Mouse (Mus musculus) bone marrow, adult 2 months (tissue): ENCODE data around the gene Stbd1. TPM values are rescaled to one million over a fixed set of nuclear protein-coding genes. Genes with fewer than 3 reads are reported as not detected.
A peak's percentile ranks its signal among the peaks of the same experiment; 100 is the strongest.

Experiments
- H3K27ac ChIP-seq: fragments of 200-500 bp; 2 replicates; pipeline ENCODE4 v1.5.1; 2012; ENCODE audit warnings: low read depth, mild to moderate bottlenecking, control low read depth, inconsistent platforms, low read length; ENCODE audit not compliant: control insufficient read depth, poor library complexity, insufficient read depth
- H3K4me1 ChIP-seq: fragments of 200-500 bp; 2 replicates; pipeline ENCODE4 v1.6.1; 2011; ENCODE audit warnings: low read length; ENCODE audit not compliant: control insufficient read depth, insufficient read depth
- H3K4me3 ChIP-seq: fragments of 200-500 bp; replicated peaks from 2 replicates; pipeline ENCODE3; 2011; ENCODE audit warnings: mild to moderate bottlenecking, low read depth, low read length, control low read depth; ENCODE audit not compliant: control insufficient read depth
- CTCF ChIP-seq: fragments of 200-500 bp; IDR thresholded peaks from 2 replicates; pipeline ENCODE4 v1.5.1; 2011; ENCODE audit warnings: low read length, control low read depth; ENCODE audit not compliant: control insufficient read depth, insufficient read depth
- POLR2A ChIP-seq: fragments of 200-500 bp; IDR thresholded peaks from 2 replicates; pipeline ENCODE4 v1.6.1; 2011; ENCODE audit warnings: low read depth, mild to moderate bottlenecking, control low read depth, low read length, borderline replicate concordance; ENCODE audit not compliant: control insufficient read depth
- WGBS: fragments of 180-500 bp; shearing (Covaris S2); methylation state at CpG from one replicate; pipeline ENCODE4 v1.1.7; 2018; 5-methylcytosine and 5-hydroxymethylcytosine counted together
- polyA plus RNA-seq: library from polyadenylated mRNA; stranded (reverse); fragments of >200 nt; gene quantifications from 2 replicates; pipeline ENCODE4 v1.2.4, GENCODE M21; 2011; ENCODE audit warnings: low replicate concordance; ENCODE audit not compliant: missing spikeins, insufficient read depth, insufficient read length

Stbd1 gene
- polyA plus RNA-seq, result 2.0 TPM in 1 of 2 replicates, not detected in the other

DNA sequence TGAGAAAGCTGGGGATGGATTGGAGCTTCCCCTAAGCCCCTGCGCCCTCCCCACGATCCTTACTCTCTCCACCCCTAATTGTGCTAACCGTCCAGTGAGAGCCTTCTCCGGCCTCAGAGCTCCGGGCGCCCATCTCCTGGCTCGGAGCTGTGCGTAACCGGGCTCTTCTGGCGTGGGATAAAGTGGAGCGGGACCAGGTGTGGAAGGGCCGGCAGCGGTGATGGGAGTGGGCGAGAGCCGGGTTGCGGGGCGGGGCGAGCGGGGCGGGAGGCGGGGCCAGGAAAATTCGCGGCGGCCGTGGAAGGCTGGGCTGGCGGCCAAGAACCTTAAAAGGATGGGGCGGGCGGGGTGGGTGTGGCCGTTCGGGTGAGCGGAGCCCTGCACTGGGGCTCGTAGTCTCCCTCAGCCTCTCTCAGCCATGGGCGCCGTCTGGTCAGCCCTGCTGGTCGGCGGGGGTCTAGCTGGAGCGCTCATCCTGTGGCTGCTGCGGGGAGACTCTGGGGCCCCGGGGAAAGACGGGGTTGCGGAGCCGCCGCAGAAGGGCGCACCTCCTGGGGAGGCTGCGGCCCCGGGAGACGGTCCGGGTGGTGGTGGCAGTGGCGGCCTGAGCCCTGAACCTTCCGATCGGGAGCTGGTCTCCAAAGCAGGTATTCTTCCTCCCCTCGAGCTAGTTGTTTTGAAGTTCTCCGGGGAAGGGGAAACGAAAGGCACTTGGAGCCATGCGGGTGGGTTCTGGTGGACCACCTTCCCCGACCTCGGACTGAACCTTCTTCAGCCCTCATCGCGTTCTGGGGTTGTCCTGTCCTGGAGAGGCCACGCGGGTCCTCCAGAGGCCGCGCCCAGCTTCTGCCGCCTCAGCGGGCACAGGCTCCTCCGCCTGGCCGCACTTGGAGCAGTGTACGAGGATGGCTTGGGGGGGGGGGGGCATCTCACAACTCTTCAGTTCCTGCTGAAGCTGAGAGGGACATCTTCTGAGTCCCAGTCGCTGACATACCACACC, at the start of gene Stbd1:
Gene Stbd1, plus strand, starts transcription at position 351 of the 1,000 bp plus-strand sequence.
- H3K27ac ChIP-seq, result no peak within 1 kb of the TSS

DNA sequence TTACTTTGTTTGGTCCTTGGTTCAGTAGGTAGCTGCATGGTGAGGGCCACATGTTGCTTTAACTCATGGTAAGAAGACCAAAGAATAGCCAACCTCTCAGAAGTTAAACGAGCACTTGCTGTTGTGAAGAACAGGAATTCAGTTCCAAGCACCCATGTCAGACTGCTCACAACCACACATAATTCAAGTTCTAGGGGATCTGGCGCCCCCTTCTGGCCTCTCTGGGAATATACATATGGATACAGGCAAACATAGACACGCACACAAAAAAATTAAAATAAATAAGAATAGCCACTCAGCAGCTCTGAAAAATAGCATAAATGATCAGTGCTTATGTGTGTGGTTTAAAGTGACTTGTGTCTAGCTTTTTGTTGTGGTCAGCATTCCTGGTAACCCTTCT, 48.9 kb upstream of the Stbd1 start:
- Histone ChIP-seq H3K4me1 (no peaks in the 10 kb centered on the region), H3K4me3 (no peak overlapping the region), H3K27ac (no peak overlapping the region)
- WGBS, result 65% methylated on average over 3 of the region's 3 CpGs
- TF ChIP-seq POLR2A (no peak), CTCF (0 out of 2 replicates have a peak, but pooled peaks have one; percentile 14)

More for the DNA sequence above, at the start of gene Stbd1:
- TF ChIP-seq POLR2A, result no peak
- TF ChIP-seq CTCF, result no peak
- Histone ChIP-seq H3K4me1 (no peaks in the 10 kb centered on the region), H3K4me3 (peak within 1 kb of the TSS; percentile 14)
- WGBS, result under 1% methylated on average over 69 of the region's 69 CpGs

DNA sequence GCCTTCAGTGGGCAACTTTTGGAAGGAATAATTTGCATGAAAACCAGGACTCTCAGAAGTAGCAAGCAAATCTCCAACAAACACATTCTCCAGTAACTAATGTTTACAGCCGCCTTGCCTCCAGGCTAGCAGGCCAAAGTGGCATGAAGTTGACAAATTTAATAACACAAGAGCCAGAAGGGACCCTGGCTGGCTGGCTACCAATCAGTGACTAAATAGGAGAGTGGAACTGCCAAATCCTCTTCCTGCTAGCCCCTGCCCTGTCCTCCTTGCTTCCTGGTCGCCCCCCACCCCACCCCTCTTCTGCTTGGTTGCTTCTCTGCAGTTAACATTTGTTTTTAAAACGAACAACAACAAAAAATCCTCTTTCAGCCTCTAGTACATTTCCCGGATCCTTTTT, 48.4 kb upstream of the Stbd1 start:
- H3K4me1 ChIP-seq, result no peaks in the 10 kb centered on the region
- H3K27ac ChIP-seq, result no peak overlapping the region
- TF ChIP-seq POLR2A (no peak), CTCF (no peak)
- 81% methylated on average over 4 of the region's 4 CpGs for WGBS
- H3K4me3 ChIP-seq, result no peak overlapping the region

DNA sequence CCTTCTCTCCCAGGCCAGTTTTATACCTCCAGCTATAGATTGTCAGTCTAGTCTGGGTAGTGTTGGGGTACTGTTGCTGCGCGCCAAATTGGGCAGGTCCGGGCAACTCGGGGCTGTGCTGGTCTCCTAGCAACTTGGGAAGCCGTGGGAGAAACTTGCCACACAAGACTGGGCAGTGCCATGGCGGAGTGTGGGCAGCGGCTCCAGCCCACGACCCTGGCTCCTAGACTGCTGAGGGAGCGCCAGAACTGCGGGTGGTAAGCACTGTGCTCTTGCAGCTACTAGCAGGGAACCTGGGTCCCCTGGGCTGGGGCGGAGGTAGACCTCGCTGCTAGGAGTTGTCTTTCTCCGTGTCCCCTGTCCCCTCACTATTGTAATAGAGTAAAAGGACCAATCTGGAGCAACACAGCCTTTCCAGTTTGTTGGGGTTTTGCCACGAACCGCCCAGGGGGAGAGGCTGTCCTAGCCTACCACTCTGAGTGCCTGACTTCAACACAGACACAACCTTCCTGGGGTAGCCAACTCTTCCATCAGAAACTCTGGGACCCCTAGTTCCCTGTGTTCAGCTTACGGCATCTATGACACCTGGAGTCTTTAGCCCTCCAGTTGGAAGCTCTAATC, 47.8 kb upstream of the Stbd1 start, which contains the start of gene Fam47e:
Gene Fam47e, plus strand, starts transcription at position 179 of the 621 bp plus-strand sequence.
- TF ChIP-seq CTCF (no peak), POLR2A (no peak)
- H3K4me1 ChIP-seq, result no peaks in the 10 kb centered on the region
- no peak within 1 kb of the TSS for H3K4me3 ChIP-seq
- no peak within 1 kb of the TSS for H3K27ac ChIP-seq
- 73% methylated on average over 16 of the region's 16 CpGs for WGBS

DNA sequence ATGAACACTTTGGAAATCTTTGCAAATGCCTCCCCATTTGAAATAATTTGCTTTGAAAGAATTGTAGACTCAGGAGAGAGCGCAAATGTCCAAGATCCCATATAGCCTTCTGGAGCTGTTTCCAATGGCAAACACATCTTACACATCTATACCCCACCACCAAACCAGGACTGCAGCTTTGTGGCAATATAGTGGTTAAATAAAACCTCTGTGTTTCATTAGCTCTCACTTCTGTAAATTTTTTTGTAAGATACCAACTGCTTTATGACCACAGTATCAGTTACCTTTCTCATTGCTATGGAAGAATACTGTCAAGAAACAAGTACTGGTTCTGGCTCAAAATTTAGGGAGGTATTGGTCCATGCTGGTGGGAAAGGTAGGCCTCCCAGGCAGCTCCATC, 46.9 kb upstream of the Stbd1 start:
- TF ChIP-seq POLR2A (no peak), CTCF (no peak)
- Histone ChIP-seq H3K27ac (no peak overlapping the region), H3K4me1 (no peaks in the 10 kb centered on the region), H3K4me3 (no peak overlapping the region)
- 84% methylated on average over 1 of the region's 1 CpGs for WGBS

DNA sequence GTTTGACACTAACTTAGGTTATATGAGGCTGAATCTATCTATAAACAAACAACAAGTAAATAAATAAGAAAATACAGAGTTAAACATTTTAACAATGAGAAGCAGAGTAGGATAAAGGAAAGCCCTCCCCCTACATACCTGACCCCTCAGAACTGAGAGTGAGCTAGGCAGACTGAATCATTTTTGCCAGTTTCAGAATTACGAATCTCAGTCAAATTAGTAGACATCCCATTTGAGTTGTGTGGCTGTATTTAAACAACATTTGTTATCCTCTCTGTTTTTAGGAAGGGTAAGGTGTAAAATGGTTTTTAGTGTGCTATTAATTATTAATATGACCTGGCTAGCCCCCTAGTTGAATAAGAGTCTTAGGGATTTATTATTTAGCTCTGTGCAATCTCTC, 45.3 kb upstream of the Stbd1 start:
- no peak overlapping the region for H3K4me3 ChIP-seq
- H3K4me1 ChIP-seq, result no peaks in the 10 kb centered on the region
- no peak overlapping the region for H3K27ac ChIP-seq
- WGBS, result 82% methylated on average over 1 of the region's 1 CpGs
- TF ChIP-seq POLR2A (no peak), CTCF (no peak)

DNA sequence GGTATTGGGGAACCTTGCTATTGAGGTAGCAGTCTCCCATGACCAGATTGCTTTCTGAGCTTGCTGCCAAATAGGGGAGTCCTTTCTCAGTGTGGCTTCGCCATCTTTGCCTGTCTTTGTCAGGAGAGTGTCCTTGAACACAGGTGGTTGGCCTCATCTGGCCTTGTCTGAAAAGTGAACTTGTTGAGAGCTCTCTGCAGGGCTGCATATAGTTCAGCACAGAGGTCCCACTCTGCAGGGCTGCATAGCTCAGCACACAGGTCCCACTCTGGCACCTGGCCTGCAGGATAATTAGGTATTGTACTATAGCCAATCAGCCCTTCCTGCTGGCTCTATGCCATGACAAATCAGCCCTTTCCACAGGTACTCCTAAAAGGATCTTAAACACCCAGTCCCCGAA, 42.6 kb upstream of the Stbd1 start:
- no peaks in the 10 kb centered on the region for H3K4me1 ChIP-seq
- H3K4me3 ChIP-seq, result no peak overlapping the region
- TF ChIP-seq CTCF, result no peak
- 72% methylated on average over 2 of the region's 2 CpGs for whole genome bisulfite sequencing
- no peak overlapping the region for H3K27ac ChIP-seq

DNA sequence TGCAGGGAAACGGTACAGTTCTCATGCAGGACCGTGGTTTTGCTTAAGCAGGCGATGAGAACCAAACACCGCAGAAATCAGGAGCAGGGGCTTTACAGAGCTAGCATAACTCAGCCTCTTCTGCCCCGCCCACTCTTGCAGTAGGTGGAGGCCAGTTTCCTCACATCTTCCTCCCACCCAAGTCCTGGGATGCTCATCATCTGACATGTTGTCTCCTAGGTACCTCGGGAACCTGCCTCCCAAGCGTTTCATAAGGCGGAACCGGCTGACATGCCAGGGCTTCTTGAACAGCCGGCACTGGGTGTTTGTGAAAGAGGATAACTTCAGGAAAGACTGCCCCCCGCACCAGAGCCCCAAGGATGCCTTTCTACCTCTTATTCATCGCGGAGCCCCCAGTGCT, 40.8 kb upstream of the Stbd1 start:
- Histone ChIP-seq H3K27ac (no peak overlapping the region), H3K4me1 (no peaks in the 10 kb centered on the region), H3K4me3 (no peak overlapping the region)
- TF ChIP-seq POLR2A, result no peak
- no peak for TF ChIP-seq CTCF
- WGBS, result 84% methylated on average over 13 of the region's 13 CpGs
